Mouse (Mus musculus): ENCODE measurements around the gene Gm10488. TPM values are rescaled to one million over a fixed set of nuclear protein-coding genes. Genes with fewer than 3 reads are reported as not detected.
"Not testable (repeated sequence)": the region's sequence is repeated elsewhere in the genome, so short reads cannot be mapped to it uniquely, and the experiment has no call there.

Gene Gm10488
- polyA plus RNA-seq (2012; rRNA removed), result not detected in 2 replicates

DNA sequence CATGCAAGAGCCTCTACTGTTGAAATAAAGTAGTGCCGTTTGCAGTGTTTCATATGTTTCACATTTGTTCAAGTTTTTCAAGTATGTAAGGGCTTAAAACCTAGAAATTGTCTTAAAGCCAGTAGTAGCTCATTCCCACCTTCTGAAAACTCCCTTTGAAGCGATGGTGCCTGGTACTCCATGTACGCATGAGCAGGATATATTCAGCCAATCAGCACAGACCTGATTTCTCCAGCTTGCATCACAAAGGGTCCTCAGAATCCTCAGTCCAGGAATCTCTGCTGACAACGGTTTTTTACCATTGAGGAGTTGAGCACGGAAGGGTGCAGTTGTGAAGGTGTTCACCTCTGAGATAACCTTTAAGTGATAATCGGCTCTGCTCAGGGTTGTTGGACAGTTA, at the start of gene Gm10488:
Gene Gm10488, plus strand, starts transcription at position 301 of the 400 bp plus-strand sequence.
- DNase-seq (ENCODE audit: extremely low spot score in 1 of 2, low spot score in 1 of 2), result not testable (repeated sequence)

Data from frontal cortex, adult 2 months (tissue).